Mouse (Mus musculus) ES-E14 (cell line): ENCODE results near the gene Syt9. TPM values are rescaled to one million over a fixed set of nuclear protein-coding genes. Genes with fewer than 3 reads are reported as not detected.

Experiments
- DNase-seq: peaks from one replicate; pipeline ENCODE4 v3.0.0-alpha.2; 2013; ENCODE audit warnings: low read depth, low spot score
- H3K27ac ChIP-seq: 2 replicates; pipeline ENCODE4 v1.5.1; 2012; ENCODE audit warnings: low read depth, mild to moderate bottlenecking, low read length, moderate library complexity, mixed read lengths; ENCODE audit not compliant: poor library complexity, insufficient read depth, severe bottlenecking
- H3K36me3 ChIP-seq: 2 replicates; pipeline ENCODE4 v1.6.1; 2012; ENCODE audit warnings: mild to moderate bottlenecking, low read length, moderate library complexity, mixed read lengths; ENCODE audit not compliant: control insufficient read depth, poor library complexity, insufficient read depth, severe bottlenecking
- H3K4me1 ChIP-seq, 2 experiments: fragments of 150-350 bp in 1 of 2; sonication (generic) in 1 of 2; 2 replicates each; pipeline ENCODE4 v1.6.1; 2012; ENCODE audit warnings: low read length in 2 of 2, mild to moderate bottlenecking in 1 of 2, mixed read lengths in 1 of 2; ENCODE audit not compliant: control insufficient read depth in 2 of 2, insufficient read depth in 2 of 2, poor library complexity in 1 of 2
- H3K4me3 ChIP-seq, 2 experiments: fragments of 150-350 bp in 1 of 2; sonication (generic) in 1 of 2; 2 replicates each; pipeline ENCODE4 v1.5.1; 2012; ENCODE audit warnings: low read length in 2 of 2, low read depth in 1 of 2, mild to moderate bottlenecking in 1 of 2, mixed read lengths in 1 of 2; ENCODE audit not compliant: insufficient read depth in 1 of 2, poor library complexity in 1 of 2, severe bottlenecking in 1 of 2
- H3K9ac ChIP-seq: 2 replicates; pipeline ENCODE4 v1.6.1; 2012; ENCODE audit warnings: low read depth, mild to moderate bottlenecking, low read length, mixed read lengths; ENCODE audit not compliant: poor library complexity, insufficient read depth, severe bottlenecking
- H3K9me3 ChIP-seq: fragments of 150-350 bp; sonication (generic); 2 replicates; pipeline ENCODE4 v1.6.1; 2012; ENCODE audit warnings: low read depth, mild to moderate bottlenecking, low read length; ENCODE audit not compliant: control insufficient read depth, insufficient read depth
- CHD2 ChIP-seq: IDR thresholded peaks from 2 replicates; pipeline ENCODE4 v1.6.1; 2014; ENCODE audit warnings: mild to moderate bottlenecking, low read depth, low read length, inconsistent platforms
- HCFC1 ChIP-seq: IDR thresholded peaks from 2 replicates; pipeline ENCODE4 v1.6.1; 2012; ENCODE audit warnings: low read length, inconsistent platforms, borderline replicate concordance; ENCODE audit not compliant: insufficient read depth
- MAFK ChIP-seq: IDR thresholded peaks from 2 replicates; pipeline ENCODE4 v1.6.1; 2014; ENCODE audit warnings: mild to moderate bottlenecking, low read depth, low read length, inconsistent platforms; ENCODE audit not compliant: insufficient read depth
- ZC3H11A ChIP-seq: IDR thresholded peaks from 2 replicates; pipeline ENCODE4 v1.6.1; 2012; ENCODE audit warnings: low read depth, mild to moderate bottlenecking, inconsistent platforms, low read length, borderline replicate concordance
- ZNF384 ChIP-seq: IDR thresholded peaks from 2 replicates; pipeline ENCODE4 v1.6.1; 2012; ENCODE audit warnings: low read depth, low read length, inconsistent platforms
- in situ Hi-C, 2 experiments: fragments of 600-800 bp; cut with MboI; formaldehyde crosslinking; loops; one replicate each; pipeline ENCODE4 v1.15.1; 2025; ENCODE audit warnings: low sequenced_read_pairs in 2 of 2, inconsistent platforms in 1 of 2; ENCODE audit not compliant: unreplicated experiment in 2 of 2
- total RNA-seq: library from RNA; depleted of rRNA; stranded (reverse); fragments of 300-350 nt; gene quantifications from 2 replicates; pipeline ENCODE4 v1.2.3, GENCODE M21; 2012

Syt9 gene
- total RNA-seq, 1 experiment: 8.4 TPM

- H3K9me3 ChIP-seq: no peaks in the 10 kb centered on the region
- TF ChIP-seq ZNF384: no peak
- no peak for TF ChIP-seq MAFK
- TF ChIP-seq CHD2: no peak
- TF ChIP-seq ZC3H11A: no peak
- TF ChIP-seq HCFC1: no peak
- H3K9ac ChIP-seq: no peak overlapping the region
- no peak for DNase-seq
- H3K4me1 ChIP-seq: no peaks in the 10 kb centered on the region
- H3K27ac ChIP-seq: no peak overlapping the region
- in situ Hi-C loops: no loop called here
- H3K36me3 ChIP-seq: peaks cover 10% of the 10 kb centered on the region; the same call in 1 of the 2 replicates
- no peak overlapping the region for H3K4me3 ChIP-seq
Measured at GRCm38 (mm10) chr7:107437381-107437780, 66.9 kb downstream of the Syt9 start.

- H3K9me3 ChIP-seq: no peaks in the 10 kb centered on the region
- no peak for TF ChIP-seq MAFK
- H3K36me3 ChIP-seq: no peaks in the 10 kb centered on the region
- in situ Hi-C loops: no loop called here
- DNase-seq: no peak
- H3K27ac ChIP-seq: no peak overlapping the region
- H3K9ac ChIP-seq: no peak overlapping the region
- no peaks in the 10 kb centered on the region for H3K4me1 ChIP-seq
- H3K4me3 ChIP-seq: no peak overlapping the region
Measured at GRCm38 (mm10) chr7:107444579-107444978, 74.1 kb downstream of the Syt9 start.

- TF ChIP-seq MAFK: no peak
- TF ChIP-seq HCFC1: no peak
- no peak for TF ChIP-seq CHD2
- no peak for TF ChIP-seq ZNF384
- TF ChIP-seq ZC3H11A: no peak
- H3K4me3 ChIP-seq: no peak overlapping the region
Measured at GRCm38 (mm10) chr7:107454660-107455059, 84.1 kb downstream of the Syt9 start.

GRCm38 (mm10) chr7:107455118-107455521 lies 84.6 kb downstream of the Syt9 start:
- no peak overlapping the region for H3K9ac ChIP-seq
- H3K9me3 ChIP-seq: no peaks in the 10 kb centered on the region
- no peaks in the 10 kb centered on the region for H3K4me1 ChIP-seq
- no peaks in the 10 kb centered on the region for H3K36me3 ChIP-seq
- in situ Hi-C loops: no loop called here
- H3K4me3 ChIP-seq: no peak overlapping the region
- TF ChIP-seq CHD2: no peak
- TF ChIP-seq ZC3H11A: no peak
- no peak for TF ChIP-seq HCFC1
- no peak for TF ChIP-seq ZNF384
- no peak for TF ChIP-seq MAFK
- DNase-seq: no peak
- H3K27ac ChIP-seq: no peak overlapping the region

More at GRCm38 (mm10) chr7:107454660-107455059, 84.1 kb downstream of the Syt9 start:
- DNase-seq: no peak
- Histone ChIP-seq H3K36me3 (no peaks in the 10 kb centered on the region), H3K9ac (no peak overlapping the region), H3K27ac (no peak overlapping the region), H3K9me3 (no peaks in the 10 kb centered on the region), H3K4me1 (no peaks in the 10 kb centered on the region)
- in situ Hi-C loops: no loop called here

- no peak for DNase-seq
- Histone ChIP-seq H3K4me1 (peaks cover 0 to 1% of the 10 kb centered on the region in 2 experiments; a peak in 1 of 4 replicates), H3K4me3 (no peak overlapping the region), H3K36me3 (no peaks in the 10 kb centered on the region), H3K9me3 (no peaks in the 10 kb centered on the region), H3K9ac (no peak overlapping the region), H3K27ac (no peak overlapping the region)
- in situ Hi-C loops: no loop called here
- TF ChIP-seq CHD2: no peak
- no peak for TF ChIP-seq HCFC1
- no peak for TF ChIP-seq ZC3H11A
- no peak for TF ChIP-seq ZNF384
Measured at GRCm38 (mm10) chr7:107461167-107461566, 90.6 kb downstream of the Syt9 start.
